Mouse (Mus musculus): ENCODE measurements around the gene Il17re. TPM values are rescaled to one million over a fixed set of nuclear protein-coding genes. Genes with fewer than 3 reads are reported as not detected.

The Il17re gene
- polyA plus RNA-seq, 1 experiment, result 87.7 TPM

- DNase-seq (ENCODE audit: low spot score), result peak; percentile 23
These were observed 28.9 kb downstream of the Il17re start for GRCm38 (mm10) chr6:113487125-113487576.

GRCm38 (mm10) chr6:113489410-113489809, 31.1 kb downstream of the Il17re start:
- no peak for DNase-seq (ENCODE audit: low spot score)

DNA sequence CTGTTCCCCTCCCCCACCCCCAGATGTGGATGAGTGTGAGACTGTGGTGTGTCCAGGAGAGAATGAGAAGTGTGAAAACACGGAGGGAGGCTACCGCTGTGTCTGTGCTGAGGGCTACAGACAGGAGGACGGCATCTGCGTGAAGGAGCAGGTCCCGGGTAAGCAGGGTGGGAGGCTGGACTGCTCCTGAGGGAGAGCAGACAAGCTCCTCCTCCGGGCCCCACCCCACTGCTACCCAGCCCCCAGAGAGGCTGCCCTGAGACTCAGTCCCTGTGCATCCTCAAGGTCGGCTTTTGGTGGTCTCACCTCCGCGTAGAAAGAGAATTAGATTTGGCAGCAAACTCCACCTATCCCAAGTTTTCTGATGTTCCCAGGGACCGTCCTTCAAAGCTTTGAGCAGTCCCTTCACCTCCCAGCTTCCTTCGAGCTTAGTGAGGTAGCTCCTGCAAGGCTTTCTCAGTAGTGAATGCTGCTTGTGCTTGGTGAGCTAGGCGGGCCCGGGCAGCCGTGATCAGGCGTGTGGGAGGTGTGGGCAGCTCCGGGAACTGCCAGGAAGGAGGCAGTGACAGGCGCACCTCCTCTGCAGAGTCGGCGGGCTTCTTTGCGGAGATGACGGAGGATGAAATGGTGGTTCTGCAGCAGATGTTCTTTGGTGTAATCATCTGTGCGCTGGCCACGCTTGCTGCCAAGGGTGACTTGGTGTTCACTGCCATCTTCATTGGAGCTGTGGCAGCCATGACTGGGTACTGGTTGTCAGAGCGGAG, 34.0 kb downstream of the Il17re start:
- no peak for DNase-seq (ENCODE audit: low spot score)

- peak; percentile 84 for DNase-seq (ENCODE audit: low spot score)
These were observed 36.0 kb downstream of the Il17re start for GRCm38 (mm10) chr6:113494258-113494788.

DNA sequence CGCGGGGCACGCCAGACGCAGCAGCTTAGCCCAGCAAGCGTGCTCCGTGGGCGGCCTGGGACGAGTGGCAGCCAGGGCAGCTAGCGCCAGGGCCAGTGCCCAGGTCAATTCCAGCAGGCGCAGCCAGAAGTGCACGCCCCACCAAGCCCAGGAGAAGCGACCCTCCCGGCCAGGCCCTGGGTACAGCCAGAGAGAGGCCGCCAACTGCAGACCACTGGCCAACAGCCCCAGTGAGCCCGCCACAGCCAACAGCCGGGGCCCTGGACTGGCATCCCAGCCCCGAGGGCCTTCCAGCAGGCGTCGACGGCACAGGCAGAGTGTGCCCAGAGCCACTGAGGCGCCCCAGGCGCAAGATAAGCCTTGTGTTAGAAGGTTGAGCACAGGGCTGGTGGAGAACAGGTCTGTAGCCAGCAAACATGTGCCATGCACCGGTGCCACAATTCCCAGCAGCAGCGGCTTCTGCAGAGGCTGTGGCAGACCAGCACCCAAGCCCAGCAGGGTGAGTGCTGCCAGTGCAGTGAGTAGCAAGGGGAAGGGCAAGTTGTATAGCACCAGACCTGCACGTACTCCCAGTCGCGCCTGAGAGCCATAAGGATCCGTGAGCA, 36.9 kb downstream of the Il17re start:
- no peak for DNase-seq (ENCODE audit: low spot score)

DNA sequence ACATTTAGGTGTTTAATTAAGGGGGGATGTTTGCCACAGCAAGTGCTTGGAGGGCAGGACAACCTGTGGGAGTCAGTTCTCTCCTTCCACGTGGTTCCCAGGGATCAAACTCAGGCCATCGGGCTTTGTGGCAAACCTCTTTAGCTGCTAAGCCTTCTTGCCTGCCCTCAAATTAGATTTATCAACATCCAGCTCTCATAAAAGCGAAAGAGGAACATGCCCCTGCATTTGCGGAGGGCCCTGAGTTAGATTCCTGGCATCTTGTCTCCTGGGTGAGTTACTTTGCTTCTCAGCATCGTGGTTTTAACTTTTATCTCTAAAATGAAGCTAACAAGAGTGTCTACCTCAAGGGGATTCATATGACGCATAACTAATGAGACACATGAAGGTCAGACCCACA, 41.1 kb downstream of the Il17re start:
- no peak for DNase-seq (ENCODE audit: low spot score)

DNA sequence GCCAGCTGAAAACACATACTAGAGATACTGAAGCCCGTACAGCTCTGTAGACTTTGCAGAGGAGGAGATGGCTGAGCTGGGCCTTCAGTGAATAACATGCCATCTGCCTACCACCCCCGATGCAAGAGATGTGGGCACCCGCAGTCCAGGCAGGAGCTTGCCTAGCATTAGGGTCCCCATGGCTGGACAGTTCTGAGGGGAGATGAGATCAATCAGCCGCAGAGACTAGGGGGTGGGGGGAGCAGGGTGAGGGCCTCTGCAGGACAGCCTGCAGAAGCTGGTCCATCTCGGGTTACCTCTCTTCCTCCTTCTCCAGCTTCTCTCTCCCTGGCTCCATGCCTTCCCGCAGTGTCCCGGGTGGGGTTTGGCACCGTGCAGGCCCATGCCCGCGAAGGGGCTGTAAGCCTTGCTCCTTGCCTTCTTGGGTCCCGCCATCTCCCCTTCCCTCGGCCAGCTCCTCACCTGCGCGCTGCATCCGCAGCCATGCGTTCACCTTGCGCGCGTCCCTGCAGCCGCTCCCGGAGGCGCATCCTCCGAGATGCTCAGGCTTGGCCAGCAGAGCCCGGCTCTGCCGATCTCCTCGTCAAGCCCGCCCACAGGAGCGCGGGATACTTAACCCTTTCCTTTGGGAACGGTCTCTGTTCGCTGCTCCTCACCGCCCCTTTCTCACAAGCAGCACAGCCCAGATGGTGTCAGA, 43.3 kb downstream of the Il17re start, which contains the start of gene Prrt3:
Gene Prrt3 (minus strand): TSS at position 544 of the 697 bp plus-strand sequence.
- DNase-seq (ENCODE audit: low spot score), result no peak

DNA sequence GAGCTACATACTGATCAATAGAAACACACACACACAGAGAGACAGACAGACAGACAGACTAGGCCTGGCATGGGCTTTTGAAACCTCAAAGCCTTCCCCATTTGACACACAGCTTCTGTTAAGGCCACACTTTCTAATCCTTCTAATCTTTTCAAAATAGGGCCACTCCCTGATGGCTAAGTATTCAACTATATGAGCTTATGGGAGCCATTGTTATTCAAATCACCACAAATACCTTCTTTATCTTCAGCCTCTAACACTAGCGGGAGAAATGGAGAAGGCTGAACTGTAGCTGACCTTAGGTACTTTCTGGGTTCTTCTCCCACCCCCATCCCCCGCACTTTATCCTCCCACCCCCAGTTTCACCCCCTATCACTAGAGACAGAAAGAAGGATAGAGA, 44.5 kb downstream of the Il17re start:
- DNase-seq (ENCODE audit: low spot score), result no peak

GRCm38 (mm10) chr6:113505689-113506088, 47.4 kb downstream of the Il17re start:
- no peak for DNase-seq (ENCODE audit: low spot score)

GRCm38 (mm10) chr6:113507130-113507529, 48.8 kb downstream of the Il17re start:
- DNase-seq (ENCODE audit: low spot score), result no peak

- no peak for DNase-seq (ENCODE audit: low spot score)
These were observed 50.1 kb downstream of the Il17re start for GRCm38 (mm10) chr6:113508272-113508946.

DNA sequence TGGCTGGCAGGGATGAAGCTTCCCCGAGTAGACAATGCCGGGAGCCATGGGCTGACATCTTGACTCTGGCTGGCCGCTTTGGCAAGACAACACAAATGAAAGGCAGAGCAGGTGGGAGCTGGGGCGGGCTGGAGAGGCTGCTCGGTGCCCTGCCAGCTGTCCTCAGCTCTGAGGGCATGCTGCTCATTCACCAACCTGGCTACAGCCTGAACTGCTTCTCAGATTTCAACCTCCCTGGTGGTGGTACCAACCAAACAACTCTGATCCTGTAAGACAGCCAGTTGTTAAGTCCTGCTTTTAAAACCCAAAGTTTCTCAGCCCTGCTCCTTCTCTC, 50.6 kb downstream of the Il17re start:
- no peak for DNase-seq (ENCODE audit: low spot score)

DNA sequence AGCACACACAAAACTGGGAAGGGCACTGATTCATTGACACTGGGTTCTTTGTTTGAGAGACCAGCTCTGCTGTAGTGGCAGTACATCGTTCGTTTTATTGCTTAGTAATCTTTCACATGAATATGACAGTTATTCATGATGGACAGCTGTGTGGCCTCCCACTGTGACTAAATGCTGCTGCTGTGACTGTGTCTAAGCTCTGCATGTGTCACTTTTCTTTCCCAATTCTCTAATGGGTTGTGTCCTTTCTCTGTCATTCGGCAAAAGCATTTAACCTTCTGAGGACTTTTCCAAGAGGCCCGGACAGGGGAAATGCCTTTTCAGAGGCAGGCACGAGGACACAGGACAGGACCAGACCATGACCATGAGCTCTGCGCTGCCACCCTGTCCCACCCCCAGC, 55.7 kb downstream of the Il17re start:
- no peak for DNase-seq (ENCODE audit: low spot score)

GRCm38 (mm10) chr6:113514600-113514999, 56.3 kb downstream of the Il17re start:
- DNase-seq (ENCODE audit: low spot score), result no peak

DNA sequence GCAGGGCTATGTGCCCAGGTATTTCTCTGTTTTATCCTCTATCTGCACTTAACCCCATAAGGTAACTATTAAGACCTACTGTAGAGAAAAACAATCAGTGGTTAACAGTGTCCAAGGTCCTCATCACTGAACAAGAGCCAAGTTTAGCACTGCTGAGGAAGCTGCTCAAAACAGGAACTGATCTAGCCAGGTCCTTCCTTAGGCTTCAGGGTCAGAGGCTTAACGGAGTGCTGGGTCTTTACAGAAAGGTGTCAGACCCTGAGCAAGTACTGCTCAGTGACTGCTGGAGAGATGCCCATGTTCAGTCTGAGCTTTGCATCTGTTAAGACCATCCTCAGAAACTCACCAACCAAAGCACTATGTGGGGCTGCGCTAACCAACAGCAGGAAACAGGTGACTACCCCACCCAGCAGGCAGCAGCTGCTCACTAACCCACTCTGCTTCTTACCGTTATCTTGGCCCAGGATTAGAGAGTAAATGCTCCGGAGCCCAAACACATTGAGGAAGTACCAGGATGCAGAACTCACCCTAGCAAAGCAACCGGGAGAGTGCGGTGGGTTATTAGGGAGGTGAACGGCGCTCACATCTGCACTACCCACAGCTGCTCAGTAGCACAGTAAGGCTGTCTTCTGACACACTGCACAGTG, 59.3 kb downstream of the Il17re start:
- no peak for DNase-seq (ENCODE audit: low spot score)

Other genes with a start within 250 kb of the Il17re start
- gene Mtmr14, start 220.6 kb upstream of the Il17re start, polyA plus RNA-seq (2012; rRNA removed), result 22.5 and 26.5 TPM in 2 replicates
- gene Cpne9, start 176.2 kb upstream of the Il17re start, polyA plus RNA-seq (2012; rRNA removed), result 0.03 and 0.18 TPM in 2 replicates
- 18.3 and 19.7 TPM in 2 replicates for gene Brpf1, start 151.3 kb upstream of the Il17re start, polyA plus RNA-seq (2012; rRNA removed)
- 16.3 and 19.1 TPM in 2 replicates for gene Ogg1, start 131.5 kb upstream of the Il17re start, polyA plus RNA-seq (2012; rRNA removed)
- 71.5 and 80.8 TPM in 2 replicates for gene Camk1, start 114.5 kb upstream of the Il17re start, polyA plus RNA-seq (2012; rRNA removed)
- 36.3 and 38.5 TPM in 2 replicates for gene Tada3, start 80.6 kb upstream of the Il17re start, polyA plus RNA-seq (2012; rRNA removed)
- 116 TPM in 2 replicates for gene Arpc4, start 80.4 kb upstream of the Il17re start, polyA plus RNA-seq (2012; rRNA removed)
- 6.3 and 8.5 TPM in 2 replicates for gene Ttll3, start 69.2 kb upstream of the Il17re start, polyA plus RNA-seq (2012; rRNA removed)
- 11.8 and 17.3 TPM in 2 replicates for gene Rpusd3, start 39.1 kb upstream of the Il17re start, polyA plus RNA-seq (2012; rRNA removed)
- gene Cidec, start 22.7 kb upstream of the Il17re start, polyA plus RNA-seq (2012; rRNA removed), result 31.0 and 68.5 TPM in 2 replicates
- gene Jagn1, start 15.9 kb upstream of the Il17re start, polyA plus RNA-seq (2012; rRNA removed), result 54.5 and 61.3 TPM in 2 replicates
- 62.5 and 65.3 TPM in 2 replicates for gene Il17rc, start 12.9 kb downstream of the Il17re start, polyA plus RNA-seq (2012; rRNA removed)
- gene Creld1, start 24.8 kb downstream of the Il17re start, polyA plus RNA-seq (2012; rRNA removed), result 46.1 and 58.4 TPM in 2 replicates
- gene Prrt3, start 43.4 kb downstream of the Il17re start, polyA plus RNA-seq (2012; rRNA removed), result 0.10 and 0.18 TPM in 2 replicates
- 82.4 and 83.8 TPM in 2 replicates for gene Emc3, start 73.2 kb downstream of the Il17re start, polyA plus RNA-seq (2012; rRNA removed)
- 4.7 and 5.8 TPM in 2 replicates for gene Fancd2, start 73.2 kb downstream of the Il17re start, polyA plus RNA-seq (2012; rRNA removed)
- not detected in 2 replicates for gene Fancd2os, start 142.2 kb downstream of the Il17re start, polyA plus RNA-seq (2012; rRNA removed)
- gene Brk1, start 146.3 kb downstream of the Il17re start, polyA plus RNA-seq (2012; rRNA removed), result 176 and 195 TPM in 2 replicates
- 14.9 and 22.5 TPM in 2 replicates for gene Vhl, start 165.5 kb downstream of the Il17re start, polyA plus RNA-seq (2012; rRNA removed)
- 69.3 and 91.4 TPM in 2 replicates for gene Irak2, start 180.0 kb downstream of the Il17re start, polyA plus RNA-seq (2012; rRNA removed)
- gene Tatdn2, start 238.6 kb downstream of the Il17re start, polyA plus RNA-seq (2012; rRNA removed), result 29.3 and 31.7 TPM in 2 replicates